Mouse (Mus musculus) layer of hippocampus, adult 9-11 months (tissue): ENCODE results near the gene Etv2.

Experiments used
- DNase-seq: peaks from one replicate; pipeline ENCODE4 v3.0.0; 2022

Gene Etv2

GRCm38 (mm10) chr7:30612654-30613402 is 22.8 kb downstream of the Etv2 start, which contains the start of gene Upk1a:
TSS of gene Upk1a (minus strand) at chr7:30612847.
- DNase-seq, result no peak

DNA sequence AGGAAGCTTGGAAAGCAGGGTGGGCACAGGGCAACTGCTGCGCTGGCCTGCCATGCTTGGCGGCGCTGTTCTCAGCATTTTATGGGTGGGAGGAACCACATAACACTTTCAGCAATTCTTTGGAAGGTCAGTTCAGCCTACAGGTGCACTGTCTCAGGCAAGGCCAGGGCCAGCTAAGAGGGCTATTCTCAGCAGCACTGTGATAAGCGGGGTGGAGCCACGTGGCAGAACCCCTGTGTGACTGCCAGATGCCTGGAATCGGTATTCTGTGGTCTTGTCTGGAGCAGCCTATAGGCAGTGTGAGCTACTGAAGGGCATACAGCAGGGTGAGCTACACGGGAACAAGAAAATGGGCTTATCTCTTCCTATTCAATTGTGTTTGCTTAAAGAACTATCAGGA is 25.6 kb downstream of the Etv2 start:
- DNase-seq, result no peak

DNA sequence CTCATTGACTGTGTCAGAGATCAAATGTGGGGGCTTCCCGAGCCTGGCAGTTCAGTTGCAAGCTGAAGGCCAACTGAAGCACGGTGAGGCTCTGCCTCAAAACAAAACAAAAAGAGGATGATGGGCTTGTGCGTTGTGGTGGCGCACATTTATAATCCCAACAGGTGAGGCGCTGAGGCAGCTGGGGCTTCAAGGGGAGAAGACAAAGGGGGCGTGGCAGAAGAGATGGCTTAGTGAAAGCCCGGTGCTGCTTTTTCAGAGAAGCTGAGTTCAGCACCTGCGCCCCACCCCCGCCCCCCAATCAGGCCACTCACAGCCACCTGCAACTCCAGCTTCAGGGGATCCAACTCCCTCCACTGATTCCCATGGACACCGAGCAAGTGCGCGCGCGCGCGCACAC is 27.2 kb downstream of the Etv2 start:
- no peak for DNase-seq

DNA sequence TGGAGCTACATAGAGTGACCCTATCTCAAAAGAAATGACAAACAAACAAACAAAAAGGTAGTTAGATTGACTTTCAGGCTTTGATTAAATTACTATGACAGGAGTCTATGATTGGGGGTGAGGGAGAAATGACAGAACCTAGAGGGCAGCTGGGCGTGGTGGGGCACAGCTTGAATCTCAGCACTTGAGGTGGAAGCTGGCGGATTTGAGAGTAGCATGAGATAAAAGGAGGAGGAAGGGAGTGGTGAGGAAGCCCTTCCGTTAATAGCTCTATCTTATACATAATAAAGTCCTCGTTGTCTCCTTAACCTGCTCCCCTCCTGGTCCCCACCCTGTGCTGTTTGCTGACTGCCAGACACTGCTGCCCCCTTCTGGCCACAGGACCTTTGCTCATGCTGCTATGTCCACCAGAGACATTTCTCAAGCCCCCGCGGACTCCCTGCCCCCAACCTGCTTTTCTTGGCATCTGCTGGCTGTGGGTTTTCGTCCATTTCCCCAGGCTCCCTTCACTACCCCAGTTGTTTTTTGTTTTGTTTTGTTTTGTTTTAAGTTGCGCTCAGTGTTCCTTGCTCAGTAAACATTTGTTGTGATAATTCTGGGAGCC is 27.8 kb downstream of the Etv2 start:
- DNase-seq, result no peak

- no peak for DNase-seq
Observed at GRCm38 (mm10) chr7:30604944-30605343, 30.7 kb downstream of the Etv2 start.

DNA sequence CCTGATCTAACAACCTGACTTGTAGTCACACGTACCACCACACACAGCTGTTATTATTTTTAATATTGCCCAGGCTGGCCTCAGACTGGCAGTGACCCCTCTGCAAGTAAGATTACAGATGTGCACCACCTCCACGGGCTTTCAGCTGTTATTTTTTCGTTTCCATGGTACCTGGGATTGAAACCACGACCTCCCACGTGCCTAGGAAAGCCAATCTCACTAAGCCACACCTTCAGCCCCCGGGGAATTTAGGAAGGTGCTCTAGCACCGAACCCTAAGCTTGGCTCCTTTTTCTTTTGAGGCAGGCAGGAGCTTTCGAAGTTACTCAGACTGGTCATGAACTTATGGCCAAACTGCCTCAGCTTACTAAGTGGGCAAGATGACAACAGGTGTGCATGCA is 31.2 kb downstream of the Etv2 start:
- no peak for DNase-seq

GRCm38 (mm10) chr7:30602583-30602982 is 33.1 kb downstream of the Etv2 start:
- DNase-seq, result no peak

GRCm38 (mm10) chr7:30600651-30601050 is 35.0 kb downstream of the Etv2 start:
- no peak for DNase-seq

DNA sequence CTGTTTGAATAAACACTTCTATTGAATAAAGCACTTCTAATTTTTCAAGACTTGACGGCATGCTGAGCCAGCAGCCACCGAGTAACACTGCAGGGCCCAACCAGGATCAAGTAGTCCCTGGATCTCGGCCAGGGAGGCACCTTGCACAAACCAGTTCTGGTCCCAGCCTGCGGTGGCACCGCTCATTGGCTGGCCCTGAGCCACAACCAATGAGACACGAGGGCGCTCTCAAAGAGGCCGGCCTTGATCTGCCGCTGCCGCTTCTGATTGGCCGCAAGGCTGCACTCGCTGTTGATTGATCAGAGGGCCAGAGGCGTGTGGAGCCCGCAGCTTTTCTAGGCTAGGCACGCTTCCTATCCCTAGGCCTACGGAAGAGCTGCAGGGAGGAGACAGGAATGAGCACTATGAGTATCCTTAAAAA is 35.7 kb downstream of the Etv2 start:
- DNase-seq, result peak; percentile 95

GRCm38 (mm10) chr7:30598786-30599185 is 36.9 kb downstream of the Etv2 start, which contains the start of gene Zbtb32:
TSS of gene Zbtb32 (minus strand) at chr7:30598909.
- DNase-seq, result no peak

GRCm38 (mm10) chr7:30596811-30597210 is 38.8 kb downstream of the Etv2 start:
- DNase-seq, result no peak

GRCm38 (mm10) chr7:30596093-30596492 is 39.6 kb downstream of the Etv2 start:
- DNase-seq, result no peak

- no peak for DNase-seq
Observed at GRCm38 (mm10) chr7:30594510-30595024, 41.1 kb downstream of the Etv2 start.

- no peak for DNase-seq
Observed at GRCm38 (mm10) chr7:30593579-30594509, 41.8 kb downstream of the Etv2 start.

GRCm38 (mm10) chr7:30592772-30593423 is 42.8 kb downstream of the Etv2 start:
- no peak for DNase-seq

DNA sequence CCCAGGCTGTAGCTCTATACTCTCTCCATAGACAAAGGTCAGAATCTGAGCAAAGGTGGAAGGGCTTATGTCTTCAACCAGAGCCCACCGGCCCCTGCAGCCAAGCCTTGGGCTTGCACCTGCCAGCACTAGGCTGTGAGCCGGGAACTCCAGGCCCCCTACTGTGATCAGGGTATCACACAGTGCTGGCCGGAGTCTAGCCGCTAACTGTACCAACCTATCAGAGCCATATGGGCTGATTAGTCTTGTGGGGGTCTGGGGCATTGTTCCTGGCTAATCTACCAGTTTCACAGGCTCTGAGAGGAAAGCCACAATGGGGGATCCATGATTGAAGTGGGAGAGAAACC is 44.1 kb downstream of the Etv2 start:
- no peak for DNase-seq

DNA sequence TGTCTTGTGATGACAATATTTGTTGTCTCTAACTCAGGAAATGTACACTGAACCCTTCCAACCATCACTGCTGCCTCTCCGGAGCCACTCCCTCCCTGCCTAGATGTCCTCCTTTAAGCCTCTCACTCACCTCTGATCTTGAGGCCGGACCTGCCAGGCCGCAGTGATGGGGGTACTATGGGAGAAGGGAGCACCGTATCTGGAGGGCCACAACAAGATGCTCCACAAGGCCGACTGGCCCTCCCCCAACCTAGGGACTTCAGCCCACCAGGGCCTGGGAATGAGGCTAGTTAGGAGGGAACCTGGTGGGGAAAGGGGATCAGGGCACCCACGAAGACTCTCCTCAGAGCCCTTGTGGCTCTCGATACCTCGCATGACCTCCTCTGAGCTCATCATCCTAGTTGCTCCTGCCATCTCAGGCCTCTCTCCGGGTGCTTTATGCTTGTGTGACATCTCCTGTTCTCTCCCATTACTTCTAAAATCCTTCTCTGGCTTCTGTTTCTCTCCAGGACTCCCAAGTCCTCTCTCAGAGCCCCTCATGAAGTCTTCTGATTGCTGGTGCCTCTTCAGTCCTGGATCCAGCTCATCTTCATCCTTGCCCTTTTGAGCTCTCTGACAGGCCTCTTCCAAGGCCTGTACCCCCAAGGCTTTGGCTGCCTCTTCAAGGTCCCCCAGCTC is 44.6 kb downstream of the Etv2 start:
- DNase-seq, result no peak

DNA sequence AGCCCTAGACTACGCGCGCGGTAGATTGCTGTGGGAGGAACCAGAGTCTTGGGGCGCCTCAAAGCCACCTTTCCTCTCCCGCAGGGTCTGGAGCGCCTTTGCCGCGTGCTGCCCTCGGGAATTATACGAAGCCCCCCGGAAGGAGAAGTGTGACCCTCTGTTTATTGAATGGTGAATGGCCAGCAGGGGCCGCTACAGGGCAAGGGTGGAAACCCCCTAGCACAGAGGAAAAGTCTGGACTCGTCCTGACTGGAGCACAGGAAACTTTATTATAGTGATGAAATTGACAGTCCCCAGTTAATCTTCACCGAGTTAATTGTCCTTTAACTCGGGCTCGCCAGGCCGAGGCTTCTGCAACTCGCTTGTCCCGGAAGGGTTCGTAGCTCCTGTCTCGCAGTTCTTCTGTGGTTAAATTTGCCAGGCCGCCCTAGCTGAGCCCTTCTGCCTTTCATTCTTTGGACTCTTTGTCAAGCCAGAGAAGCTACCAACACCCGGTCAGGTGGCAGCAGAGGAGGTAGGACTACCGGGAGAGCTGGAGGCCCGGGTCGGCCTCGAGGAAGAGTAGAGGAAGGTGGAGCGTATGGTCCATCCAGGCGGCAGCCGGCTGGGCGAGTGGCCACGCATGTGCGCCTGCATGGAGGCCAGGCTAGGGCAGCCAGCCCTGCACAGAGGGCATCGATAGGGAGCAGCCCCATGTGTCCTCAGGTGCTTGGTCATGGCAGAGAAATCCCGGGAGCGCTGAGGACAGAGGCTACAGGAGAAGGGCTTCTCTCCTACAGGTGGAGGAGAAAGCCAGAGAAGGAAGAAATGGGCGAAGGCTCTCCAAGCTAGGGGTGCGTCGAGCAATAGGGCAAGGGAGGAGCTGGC is 46.0 kb downstream of the Etv2 start:
- peak; percentile 60 for DNase-seq

- peak; percentile 98 for DNase-seq
Observed at GRCm38 (mm10) chr7:30588676-30589434, 46.8 kb downstream of the Etv2 start, which contains the start of gene Kmt2b. TSS of gene Kmt2b (minus strand) at chr7:30588726.
